ENCODE assay signal across 23 mouse cellular contexts in the genomic region with DNA sequence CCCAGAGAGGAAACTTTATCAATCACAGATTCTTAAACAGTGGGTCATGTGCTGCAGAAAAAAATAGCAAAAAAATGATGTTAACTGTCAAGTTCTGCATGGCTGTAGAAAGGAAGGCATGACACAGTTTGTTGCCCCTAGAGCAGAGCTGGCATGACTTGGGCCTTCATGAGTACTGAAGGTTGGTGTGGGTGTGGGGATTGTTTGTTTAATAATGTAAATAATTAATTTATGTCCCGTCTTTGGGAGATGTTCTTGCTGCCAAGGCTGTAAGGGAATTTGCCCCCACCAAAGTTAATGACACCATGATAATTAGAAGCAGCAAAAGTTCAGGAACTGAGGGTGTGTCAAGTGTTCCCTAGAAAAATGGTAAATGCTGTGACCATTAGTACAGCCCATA.
DNase-seq lines count a peak whose midpoint lies in the region; ATAC-seq lines count a peak whose summit lies in the region.
"Had no signal": no experiment of that assay in that cellular context is flagged by ENCODE, and none has a peak within 500 bp of the region (broad histone marks: within the 10 kb centered on the region; RNA-seq: fewer than 3 reads in every experiment).

No protein-coding gene starts in this region.

- no peaks in the 10 kb centered on the region for H3K4me1 ChIP-seq in forebrain, embryonic 11.5 days (replicated peaks; ENCODE audit: control insufficient read depth, insufficient read depth, low read length)
- H3K4me1 ChIP-seq: forebrain, embryonic 10.5 days; hindbrain, embryonic 10.5 days; hindbrain, embryonic 13.5 days had no signal

- no peak for ATAC-seq in forebrain, embryonic 11.5 days (replicated peaks; ENCODE audit: low FRiP score)
- ATAC-seq: activated CD4-positive, CD25-positive, alpha-beta regulatory T cell, adult 4 months; forebrain, embryonic 14.5 days; forebrain, postnatal 0 days had no signal

- H3K36me3 ChIP-seq in forebrain, embryonic 11.5 days (ENCODE audit: control insufficient read depth, insufficient read depth, low read length), result no peaks in the 10 kb centered on the region
- H3K36me3 ChIP-seq: forebrain, embryonic 10.5 days; hindbrain, embryonic 10.5 days; hindbrain, embryonic 13.5 days had no signal

- peak; percentile 0 for DNase-seq in lung, postnatal 25 days (ENCODE audit: low spot score)
- DNase-seq in lung, adult 18-20 months, result no peak
- peak; percentile 98 for DNase-seq in kidney, adult 9 months
- DNase-seq in kidney, postnatal 10 days, result peak; percentile 46
- DNase-seq in kidney, postnatal 36 days, result peak; percentile 82 to 94
- DNase-seq in retina, postnatal 1 day, result no peak
- no peak for DNase-seq in heart, postnatal 25 days (ENCODE audit: low spot score)
- no peak for DNase-seq in forebrain, embryonic 11.5 days (ENCODE audit: low spot score)
- DNase-seq: adrenal gland, adult 8-10 months; adrenal gland, postnatal 25 days; cerebellum, adult 11-12 months; cerebellum, adult 9-10 months; cerebellum, postnatal 14 days; forebrain, postnatal 0 days; gastrocnemius, adult 2 months; gastrocnemius, postnatal 14 days; heart, postnatal 36 days had no signal

- H3K4me3 ChIP-seq in forebrain, embryonic 11.5 days (ENCODE audit: low read depth, low read length), result no peak overlapping the region
- H3K4me3 ChIP-seq: forebrain, embryonic 10.5 days; gastrocnemius, adult 2 months; hindbrain, embryonic 10.5 days; hindbrain, embryonic 13.5 days had no signal

- H3K9me3 ChIP-seq in forebrain, embryonic 11.5 days (ENCODE audit: control insufficient read depth, low read length), result no peaks in the 10 kb centered on the region
- H3K9me3 ChIP-seq: forebrain, embryonic 10.5 days; hindbrain, embryonic 10.5 days; hindbrain, embryonic 13.5 days had no signal

- no peak overlapping the region for H3K9ac ChIP-seq in forebrain, embryonic 11.5 days (ENCODE audit: low read length)
- H3K9ac ChIP-seq: forebrain, postnatal 0 days; hindbrain, embryonic 13.5 days had no signal

- WGBS in forebrain, embryonic 11.5 days, result 73% methylated on average over 1 of the region's 1 CpGs

- intact Hi-C loops in heart, postnatal 25 days (cut with DNase I), result loop anchor here (5.0 kb wide), 1 partner anchor 135 kb away; no protein-coding TSS in a partner anchor

- no peaks in the 10 kb centered on the region for H3K27me3 ChIP-seq in forebrain, embryonic 11.5 days (ENCODE audit: control insufficient read depth, insufficient read depth, low read length)
- H3K27me3 ChIP-seq: hindbrain, embryonic 13.5 days had no signal

- H3K4me2 ChIP-seq in forebrain, embryonic 11.5 days (ENCODE audit: low read depth, low read length, severe bottlenecking), result no peak overlapping the region
- H3K4me2 ChIP-seq: heart, embryonic 11.5 days; hindbrain, embryonic 13.5 days had no signal

- no peak overlapping the region for H3K27ac ChIP-seq in forebrain, embryonic 11.5 days (ENCODE audit: low read depth, low read length)
- H3K27ac ChIP-seq: forebrain, embryonic 10.5 days; gastrocnemius, adult 2 months; hindbrain, embryonic 10.5 days; hindbrain, embryonic 13.5 days had no signal

Comparison
In these comparisons a context has a peak if more than half of its experiments do, and no peak if none do; other contexts are left out.
1. DNase-seq: peak in lung, postnatal 25 days (single experiment), kidney, adult 9 months (single experiment), kidney, postnatal 10 days (single experiment) and kidney, postnatal 36 days (2 of 2); none in lung, adult 18-20 months (0 of 2), retina, postnatal 1 day (single experiment), heart, postnatal 25 days (single experiment) and forebrain, embryonic 11.5 days (single experiment).